8 mouse cellular contexts compared by ENCODE assay signal in the genomic region with DNA sequence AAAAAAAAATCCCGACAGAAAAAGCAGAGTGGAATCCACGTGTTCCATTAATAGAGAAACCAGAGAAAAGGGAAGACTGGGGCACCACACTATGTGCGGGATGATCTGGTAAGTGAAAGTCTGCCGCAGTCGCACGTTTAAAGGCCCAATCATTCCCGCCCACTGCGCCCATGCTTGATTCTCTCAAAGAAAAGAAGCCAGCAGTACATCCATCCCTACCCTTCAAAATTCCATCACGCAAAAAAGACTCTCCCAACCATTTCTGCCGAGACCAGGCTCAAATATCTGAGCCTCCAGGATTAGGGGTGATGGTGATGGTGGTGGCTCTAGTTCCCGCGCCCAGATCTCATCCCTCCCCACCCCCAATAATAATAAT. TPM values are rescaled to one million over a fixed set of nuclear protein-coding genes. Genes with fewer than 3 reads are reported as not detected.
DNase-seq lines count a peak whose midpoint lies in the region; ATAC-seq and TF ChIP-seq lines count a peak whose summit lies in the region.

No protein-coding gene starts in this region.

- H3K4me3 ChIP-seq in lung, embryonic 15.5 days: peak overlapping the region; percentile 70
- H3K4me3 ChIP-seq in forebrain, postnatal 0 days (ENCODE audit: low read depth, low read length): peak overlapping the region; percentile 55
- peak overlapping the region; percentile 59 for H3K4me3 ChIP-seq in limb, embryonic 15.5 days

- peak overlapping the region; percentile 70 for H3K9ac ChIP-seq in lung, embryonic 15.5 days
- peak overlapping the region; percentile 78 for H3K9ac ChIP-seq in forebrain, postnatal 0 days
- no peak overlapping the region; the same call in 1 of the 2 replicates for H3K9ac ChIP-seq in limb, embryonic 15.5 days

- no peak for ATAC-seq in lung, embryonic 15.5 days (ENCODE audit: borderline replicate concordance, extremely low read depth, low FRiP score, low TSS enrichment)
- ATAC-seq in forebrain, postnatal 0 days: peak; percentile 32
- no peak for ATAC-seq in limb, embryonic 15.5 days (ENCODE audit: insufficient number of reproducible peaks, low FRiP score, low TSS enrichment, low read depth)
- ATAC-seq in megakaryocyte progenitor cell, adult 5-6 weeks (replicated peaks; ENCODE audit: poor library complexity): no peak

- DNase-seq in adrenal gland, adult 2 months: peak; percentile 3
- DNase-seq in adrenal gland, postnatal 36 days: no peak
- DNase-seq in lung, adult 18-20 months: no peak
- peak; percentile 45 for DNase-seq in forebrain, postnatal 0 days
- peak; percentile 19 to 40 for DNase-seq in right cerebral cortex, adult 2 months (ENCODE audit: low spot score in 2 of 2)

- no peaks in the 10 kb centered on the region for H3K36me3 ChIP-seq in lung, embryonic 15.5 days
- no peaks in the 10 kb centered on the region for H3K36me3 ChIP-seq in forebrain, postnatal 0 days (ENCODE audit: insufficient read depth)
- no peaks in the 10 kb centered on the region for H3K36me3 ChIP-seq in limb, embryonic 15.5 days

- H3K27ac ChIP-seq in lung, embryonic 15.5 days: peak overlapping the region; percentile 85; the same call in 1 of the 2 replicates
- peak overlapping the region; percentile 90 for H3K27ac ChIP-seq in forebrain, postnatal 0 days (ENCODE audit: low read depth, low read length)
- no peak overlapping the region for H3K27ac ChIP-seq in limb, embryonic 15.5 days

- H3K9me3 ChIP-seq in lung, embryonic 15.5 days: no peaks in the 10 kb centered on the region
- no peaks in the 10 kb centered on the region for H3K9me3 ChIP-seq in forebrain, postnatal 0 days (ENCODE audit: low read length)
- no peaks in the 10 kb centered on the region for H3K9me3 ChIP-seq in limb, embryonic 15.5 days

- 14% methylated on average over 12 of the region's 12 CpGs for WGBS in lung, embryonic 15.5 days
- 21% methylated on average over 12 of the region's 12 CpGs for whole genome bisulfite sequencing in forebrain, postnatal 0 days
- 16% methylated on average over 12 of the region's 12 CpGs for WGBS in limb, embryonic 15.5 days

- peak overlapping the region; percentile 65 for H3K4me2 ChIP-seq in lung, embryonic 15.5 days
- peak overlapping the region; percentile 48 for H3K4me2 ChIP-seq in forebrain, postnatal 0 days (ENCODE audit: low read depth)
- H3K4me2 ChIP-seq in limb, embryonic 15.5 days: peak overlapping the region; percentile 52

- H3K4me1 ChIP-seq in lung, embryonic 15.5 days: no peaks in the 10 kb centered on the region
- no peaks in the 10 kb centered on the region for H3K4me1 ChIP-seq in forebrain, postnatal 0 days (ENCODE audit: insufficient read depth)
- H3K4me1 ChIP-seq in limb, embryonic 15.5 days: no peaks in the 10 kb centered on the region

- H3K27me3 ChIP-seq in lung, embryonic 15.5 days: no peaks in the 10 kb centered on the region
- no peaks in the 10 kb centered on the region for H3K27me3 ChIP-seq in forebrain, postnatal 0 days (ENCODE audit: insufficient read depth, low read length)
- no peaks in the 10 kb centered on the region for H3K27me3 ChIP-seq in limb, embryonic 15.5 days

- TF ChIP-seq CTCF in forebrain, postnatal 0 days (IDR thresholded peaks at IDR 0.05; ENCODE audit: low read depth): no peak

RNA-seq across cellular contexts. Expression of gene Sms, which starts 1.3 kb away (rescaled TPM):
- 10 to 100 TPM; 13.8 to 21.8 TPM for total RNA-seq in adrenal gland, adult 2 months (2021)
- 10.8 and 13.1 TPM in 2 replicates for polyA plus RNA-seq in adrenal gland, adult 2 months (2012; rRNA removed)
- 10 to 100 TPM; 13.1 to 14.3 TPM for total RNA-seq in adrenal gland, postnatal 36 days (2021)
- polyA plus RNA-seq in lung, embryonic 15.5 days (2015; fragmentation: Nextera tagmentation; extraction: Ambion mirVana): 64.4 and 65.6 TPM in 2 replicates
- 153 and 154 TPM in 2 replicates for total RNA-seq in forebrain, postnatal 0 days (2014; rRNA removed)
- polyA plus RNA-seq in forebrain, postnatal 0 days (2015; fragmentation: Nextera tagmentation; extraction: Ambion mirVana): 146 and 159 TPM in 2 replicates
- polyA plus RNA-seq in limb, embryonic 15.5 days (2015; fragmentation: Nextera tagmentation; extraction: Ambion mirVana): 43.2 and 46.6 TPM in 2 replicates
- total RNA-seq in megakaryocyte progenitor cell, adult 5-6 weeks (2015): 72.2 and 75.0 TPM in 2 replicates
- total RNA-seq in megakaryocyte progenitor cell, adult 5-6 weeks (2017): 66.5 and 67.4 TPM in 2 replicates

Comparison
In these comparisons a context has a peak if more than half of its experiments do, and no peak if none do; other contexts are left out.
1. DNase-seq: peak in adrenal gland, adult 2 months (single experiment), forebrain, postnatal 0 days (single experiment) and right cerebral cortex, adult 2 months (2 of 2); none in adrenal gland, postnatal 36 days (0 of 2) and lung, adult 18-20 months (0 of 2).
2. Peak in every context shown above with its lines, with median percentiles within 50 percentile points of each other: H3K4me2 ChIP-seq and H3K4me3 ChIP-seq.